Mouse (Mus musculus) heart, postnatal 0 days (tissue): Measurements from ENCODE around the gene Col8a2. TPM values are rescaled to one million over a fixed set of nuclear protein-coding genes. Genes with fewer than 3 reads are reported as not detected.

Experiments
- ATAC-seq: fragments of 200-750 bp; cut with Nextera tagmentation; 2 replicates; pipeline ENCODE4 v1.8.0; 2017; ENCODE audit warnings: low read depth, moderate number of reproducible peaks, moderate library complexity; ENCODE audit not compliant: insufficient read depth
- DNase-seq: peaks from one replicate; pipeline ENCODE4 v3.0.0-alpha.2; 2016; ENCODE audit warnings: low spot score
- H3K27ac ChIP-seq: fragments of 300-500 bp; sonication (generic); 2 replicates; pipeline ENCODE4 v1.5.1; 2014; ENCODE audit warnings: low read depth, mild to moderate bottlenecking
- H3K27me3 ChIP-seq: fragments of 300-500 bp; sonication (generic); 2 replicates; pipeline ENCODE4 v1.6.1; 2014; ENCODE audit warnings: low read length, mixed read lengths; ENCODE audit not compliant: control insufficient read depth, insufficient read depth
- H3K36me3 ChIP-seq: fragments of 300-500 bp; sonication (generic); replicated peaks from 2 replicates; pipeline ENCODE4 v1.6.1; 2014; ENCODE audit warnings: low read length, mixed read lengths; ENCODE audit not compliant: control insufficient read depth, insufficient read depth
- H3K4me1 ChIP-seq: fragments of 300-500 bp; sonication (generic); 2 replicates; pipeline ENCODE4 v1.6.1; 2014; ENCODE audit warnings: antibody characterized with exemption; ENCODE audit not compliant: control insufficient read depth, insufficient read depth
- H3K4me2 ChIP-seq: fragments of 300-500 bp; sonication (generic); 2 replicates; pipeline ENCODE4 v1.6.1; 2014; ENCODE audit warnings: low read depth, mild to moderate bottlenecking, low read length, moderate library complexity
- H3K4me3 ChIP-seq: fragments of 300-500 bp; sonication (generic); 2 replicates; pipeline ENCODE4 v1.5.1; 2014; ENCODE audit warnings: low read depth, low read length
- H3K9ac ChIP-seq: fragments of 300-500 bp; sonication (generic); replicated peaks from 2 replicates; pipeline ENCODE4 v1.6.1; 2014; ENCODE audit warnings: low read depth, low read length, mixed read lengths
- H3K9me3 ChIP-seq: fragments of 300-500 bp; sonication (generic); replicated peaks from 2 replicates; pipeline ENCODE4 v1.6.1; 2016; ENCODE audit warnings: low read length; ENCODE audit not compliant: control insufficient read depth
- CTCF ChIP-seq: IDR thresholded peaks from 2 replicates; pipeline ENCODE4 v1.5.1; 2016; ENCODE audit warnings: antibody characterized with exemption, control low read depth, low read depth
- EP300 ChIP-seq: IDR thresholded peaks from 2 replicates; pipeline ENCODE4 v1.6.1; 2016; ENCODE audit warnings: antibody characterized with exemption, low read depth
- WGBS: fragments of 180-500 bp; shearing (Covaris S2); extraction: QIAGEN DNeasy Blood & Tissue Kit; methylation state at CpG from one replicate; pipeline ENCODE4 v1.1.7; 2014; 5-methylcytosine and 5-hydroxymethylcytosine counted together
- polyA plus RNA-seq: library from polyadenylated mRNA; unstranded; fragments of >200 nt; fragmentation: Nextera tagmentation; extraction: Ambion mirVana; gene quantifications from 2 replicates; pipeline ENCODE4 v1.2.1, GENCODE M21; 2015
- total RNA-seq: library from RNA; depleted of rRNA; stranded (reverse); fragments of >200 nt; gene quantifications from 2 replicates; pipeline ENCODE4 v1.2.3, GENCODE M21; 2014; ENCODE audit warnings: low replicate concordance

The Col8a2 gene
- total and polyA plus RNA-seq, 2 experiments from 2014 or later, result 0.71 to 4.3 TPM

GRCm38 (mm10) chr4:126253637-126254272 is 32.8 kb upstream of the Col8a2 start:
- TF ChIP-seq CTCF (no peak), EP300 (no peak)
- no peaks in the 10 kb centered on the region for H3K36me3 ChIP-seq
- H3K27me3 ChIP-seq, result no peaks in the 10 kb centered on the region
- H3K9ac ChIP-seq, result peak overlapping the region; percentile 90
- peak overlapping the region; percentile 96 for H3K27ac ChIP-seq
- ATAC-seq, result no peak
- WGBS, result 58% methylated on average over 14 of the region's 14 CpGs
- H3K4me3 ChIP-seq, result peak overlapping the region; percentile 88
- no peak for DNase-seq
- peak overlapping the region; percentile 89 for H3K4me2 ChIP-seq
- peaks cover 69% of the 10 kb centered on the region for H3K4me1 ChIP-seq
- H3K9me3 ChIP-seq, result no peaks in the 10 kb centered on the region

DNA sequence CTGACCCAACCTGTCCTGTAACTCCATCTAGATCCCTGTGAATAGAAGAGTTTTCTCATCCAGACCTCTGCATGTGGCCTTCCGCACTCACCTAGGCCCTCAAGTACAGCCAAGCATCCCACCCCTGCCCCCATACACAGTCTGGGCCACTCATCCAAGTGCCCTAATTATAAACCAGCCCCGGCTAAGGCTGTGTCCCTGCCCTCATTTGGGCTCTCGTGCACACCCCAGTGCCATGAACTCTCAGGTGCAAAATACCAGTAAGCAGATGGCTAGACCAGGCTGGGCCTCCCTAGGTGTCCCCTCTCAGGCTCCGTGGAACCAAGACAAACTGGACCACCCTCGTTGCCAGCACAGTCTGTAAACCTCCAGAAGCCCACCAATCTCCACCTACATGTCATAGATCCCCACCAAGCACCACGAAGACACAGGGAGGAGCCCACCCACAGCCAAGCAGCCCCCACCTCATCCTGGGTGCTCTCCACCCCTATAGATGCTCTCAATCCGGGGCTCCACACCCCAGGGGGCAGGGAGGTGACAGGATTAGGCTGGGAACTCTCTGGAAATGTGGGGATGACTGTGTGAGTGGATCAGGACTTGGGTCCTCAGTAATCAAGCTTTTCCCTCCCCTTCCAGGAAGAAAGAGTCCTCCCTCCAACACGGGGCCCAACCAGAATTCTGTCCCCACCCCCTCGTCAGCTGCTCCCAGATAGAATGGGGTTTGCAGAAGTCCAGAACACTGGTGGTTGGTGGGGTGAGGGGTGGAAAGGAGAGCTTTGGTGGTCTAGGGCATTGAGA is 32.1 kb upstream of the Col8a2 start:
- H3K27ac ChIP-seq, result peak overlapping the region; percentile 96
- peak; percentile 76 for DNase-seq
- TF ChIP-seq EP300 (no peak), CTCF (peak; percentile 2; the same call in 1 of the 2 replicates)
- H3K4me3 ChIP-seq, result peak overlapping the region; percentile 88
- H3K4me1 ChIP-seq, result peaks cover 76% of the 10 kb centered on the region
- H3K4me2 ChIP-seq, result peak overlapping the region; percentile 89
- no peaks in the 10 kb centered on the region for H3K36me3 ChIP-seq
- no peaks in the 10 kb centered on the region for H3K27me3 ChIP-seq
- peak; percentile 8; the same call in 1 of the 2 replicates for ATAC-seq
- peak overlapping the region; percentile 90 for H3K9ac ChIP-seq
- 9% methylated on average over 9 of the region's 9 CpGs for WGBS
- H3K9me3 ChIP-seq, result no peaks in the 10 kb centered on the region

DNA sequence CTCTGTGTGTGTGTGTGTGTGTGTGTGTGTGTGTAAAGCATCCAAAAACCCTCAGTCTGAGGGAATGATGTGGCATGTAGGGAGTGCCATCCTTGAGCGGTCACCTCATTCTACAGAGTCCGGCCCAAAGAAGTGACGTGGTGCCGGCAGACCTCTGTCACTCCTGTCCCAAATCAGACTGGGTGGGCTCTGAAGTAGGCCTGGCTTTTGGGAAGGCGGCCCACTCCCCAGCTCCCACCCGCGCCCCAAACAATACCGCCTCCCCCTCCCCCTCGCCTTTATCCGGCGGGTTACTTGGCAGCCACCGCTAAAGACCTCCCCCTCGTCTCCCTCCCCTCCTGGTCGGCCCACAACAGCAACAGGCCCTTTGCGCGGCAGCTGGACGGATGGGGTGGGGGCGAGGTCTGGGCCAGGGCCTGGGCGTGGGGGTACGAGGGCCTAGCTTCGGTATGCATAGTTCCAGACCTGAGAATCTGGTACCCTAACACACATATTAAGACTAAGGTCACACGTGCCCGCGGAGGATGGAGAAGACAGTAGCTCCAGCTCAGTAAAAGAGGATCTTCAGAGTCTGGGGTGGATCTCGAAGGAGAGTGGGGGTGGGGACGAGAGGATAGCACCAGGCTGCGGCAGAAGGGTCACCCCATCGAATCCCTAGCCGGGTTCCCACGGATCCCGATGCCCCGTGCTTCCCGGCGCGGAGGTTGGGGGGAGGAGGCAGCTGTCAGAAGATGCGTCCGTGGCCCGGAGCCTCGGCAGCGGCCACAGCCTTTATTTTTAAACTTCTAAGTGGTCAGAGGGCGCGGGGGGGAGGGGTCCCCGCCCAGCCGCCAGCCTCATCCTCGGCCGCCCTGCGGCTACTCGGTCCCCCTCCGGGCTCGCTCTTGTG is 31.2 kb upstream of the Col8a2 start:
- Histone ChIP-seq H3K36me3 (no peaks in the 10 kb centered on the region), H3K9me3 (no peaks in the 10 kb centered on the region), H3K27ac (peak overlapping the region; percentile 96), H3K9ac (peak overlapping the region; percentile 90), H3K4me2 (peak overlapping the region; percentile 89), H3K27me3 (no peaks in the 10 kb centered on the region), H3K4me1 (peaks cover 75% of the 10 kb centered on the region), H3K4me3 (peak overlapping the region; percentile 88)
- TF ChIP-seq CTCF, result no peak
- peak; percentile 7 for ATAC-seq
- WGBS, result 0% methylated on average over 41 of the region's 50 CpGs
- DNase-seq, result peak; percentile 50

- Histone ChIP-seq H3K36me3 (no peaks in the 10 kb centered on the region), H3K4me1 (peaks cover 75% of the 10 kb centered on the region), H3K9ac (peak within 1 kb of the TSS; percentile 90), H3K27ac (peak within 1 kb of the TSS; percentile 96), H3K4me2 (peak within 1 kb of the TSS; percentile 89), H3K27me3 (no peaks in the 10 kb centered on the region), H3K9me3 (no peaks in the 10 kb centered on the region), H3K4me3 (peak within 1 kb of the TSS; percentile 88)
- peak; percentile 78 for ATAC-seq
- under 1% methylated on average over 54 of the region's 59 CpGs for WGBS
- peak; percentile 80 for DNase-seq
- TF ChIP-seq EP300 (peak; percentile 81; the same call in 1 of the 2 replicates), CTCF (no peak; the same call in 1 of the 2 replicates)
These were observed 30.3 kb upstream of the Col8a2 start, which contains the start of gene Map7d1 for GRCm38 (mm10) chr4:126256131-126256791. Map7d1 (minus strand) TSS chr4:126256343.
